Mouse (Mus musculus) erythroblast, embryonic 14.5 days (primary cell): ENCODE results near the gene Iqsec1.

ENCODE experiments used
- GATA1 ChIP-seq: IDR thresholded peaks from 2 replicates; pipeline ENCODE4 v1.6.1; 2012; ENCODE audit warnings: low read length, inconsistent platforms, mixed read lengths
- TAL1 ChIP-seq: IDR thresholded peaks from 3 replicates; pipeline ENCODE4 v1.6.1; 2012; ENCODE audit warnings: low read length, inconsistent platforms, mixed read lengths

- TF ChIP-seq GATA1 (no peak), TAL1 (no peak)
These were observed 37.5 kb downstream of the Iqsec1 start for GRCm38 (mm10) chr6:90950936-90951335.
